In the genomic region with DNA sequence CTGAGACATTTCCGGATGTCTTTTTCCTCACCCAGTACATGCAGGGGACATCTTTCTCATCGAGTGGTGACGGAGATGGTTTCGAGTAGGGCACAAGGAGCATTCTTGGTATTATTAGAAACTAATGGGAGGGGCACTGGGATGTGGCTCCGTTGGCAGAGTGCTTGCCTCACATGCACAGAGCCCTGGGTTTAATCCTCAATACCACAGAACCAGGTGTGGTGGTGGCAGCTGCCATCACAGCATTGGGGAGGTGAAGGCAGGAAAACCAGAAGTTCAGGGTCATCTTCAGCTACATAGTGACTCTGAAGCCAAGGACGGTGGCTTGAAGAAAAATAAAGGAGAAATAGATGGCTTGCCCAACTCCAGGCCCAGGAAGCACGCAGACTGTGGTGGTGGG, we compare ENCODE assay signal across 23 mouse cellular contexts. TPM values are rescaled to one million over a fixed set of nuclear protein-coding genes. Genes with fewer than 3 reads are reported as not detected.
DNase-seq lines count a peak whose midpoint lies in the region; ATAC-seq and TF ChIP-seq lines count a peak whose summit lies in the region.
"Had no signal": no experiment of that assay in that cellular context is flagged by ENCODE, and none has a peak within 500 bp of the region (broad histone marks: within the 10 kb centered on the region; RNA-seq: fewer than 3 reads in every experiment).

No protein-coding gene starts in this region.

- no peaks in the 10 kb centered on the region for H3K79me2 ChIP-seq in heart, adult 2 months (replicated peaks; ENCODE audit: control insufficient read depth, insufficient read depth, low read length)

- 47% methylated on average over 7 of the region's 7 CpGs for WGBS in heart, postnatal 0 days
- WGBS in heart, adult 2 months = 57% methylated on average over 7 of the region's 7 CpGs
- 53% methylated on average over 7 of the region's 7 CpGs for WGBS in lung, embryonic 16.5 days
- WGBS in lung, postnatal 0 days = 55% methylated on average over 7 of the region's 7 CpGs
- 49% methylated on average over 7 of the region's 7 CpGs for WGBS in stomach, postnatal 0 days

- no peak for TF ChIP-seq POLR2A in heart, adult 2 months (IDR thresholded peaks at IDR 0.05; ENCODE audit: insufficient read depth, low read depth, low read length)

- no peaks in the 10 kb centered on the region; the same call in 1 of the 2 replicates for H3K36me3 ChIP-seq in heart, postnatal 0 days (replicated peaks; ENCODE audit: control insufficient read depth, insufficient read depth, low read length)
- no peaks in the 10 kb centered on the region for H3K36me3 ChIP-seq in heart, adult 2 months (ENCODE audit: control insufficient read depth, insufficient read depth, low read length)
- H3K36me3 ChIP-seq in lung, embryonic 16.5 days (ENCODE audit: control insufficient read depth, insufficient read depth, low read length) = no peaks in the 10 kb centered on the region
- no peaks in the 10 kb centered on the region for H3K36me3 ChIP-seq in lung, postnatal 0 days (ENCODE audit: insufficient read depth, low read length)
- no peaks in the 10 kb centered on the region for H3K36me3 ChIP-seq in stomach, postnatal 0 days (ENCODE audit: control insufficient read depth, insufficient read depth, low read length)
- H3K36me3 ChIP-seq: embryonic facial prominence, embryonic 13.5 days; forebrain, embryonic 15.5 days; hindbrain, embryonic 10.5 days; limb, embryonic 10.5 days; midbrain, embryonic 12.5 days; neural tube, embryonic 13.5 days had no signal

- TF ChIP-seq CTCF in heart, postnatal 0 days (IDR thresholded peaks at IDR 0.05; ENCODE audit: low read depth) = no peak
- no peak for TF ChIP-seq CTCF in heart, adult 2 months (IDR thresholded peaks at IDR 0.05)
- TF ChIP-seq CTCF in lung, postnatal 0 days (IDR thresholded peaks at IDR 0.05) = no peak
- no peak for TF ChIP-seq CTCF in stomach, postnatal 0 days (IDR thresholded peaks at IDR 0.05; ENCODE audit: low read depth)

- no peaks in the 10 kb centered on the region for H3K9me3 ChIP-seq in heart, postnatal 0 days (replicated peaks; ENCODE audit: control insufficient read depth, low read length)
- H3K9me3 ChIP-seq in lung, embryonic 16.5 days (ENCODE audit: control insufficient read depth, low read length) = no peaks in the 10 kb centered on the region
- no peaks in the 10 kb centered on the region for H3K9me3 ChIP-seq in lung, postnatal 0 days (ENCODE audit: low read length)
- H3K9me3 ChIP-seq in stomach, postnatal 0 days (ENCODE audit: control insufficient read depth, low read length) = no peaks in the 10 kb centered on the region
- H3K9me3 ChIP-seq: embryonic facial prominence, embryonic 13.5 days; forebrain, embryonic 15.5 days; hindbrain, embryonic 10.5 days; limb, embryonic 10.5 days; midbrain, embryonic 12.5 days; neural tube, embryonic 13.5 days had no signal

- DNase-seq in heart, adult 11 months = peak; percentile 90
- no peak for DNase-seq in heart, postnatal 4 days
- DNase-seq in heart, postnatal 0 days (ENCODE audit: low spot score) = no peak
- DNase-seq in heart, adult 2 months = no peak
- DNase-seq in lung, postnatal 0 days (ENCODE audit: low spot score) = no peak
- peak; percentile 16 for DNase-seq in stomach, postnatal 0 days (ENCODE audit: low spot score)
- no peak for DNase-seq in embryo, embryonic 11 days
- DNase-seq: adrenal gland, adult 8-10 months; cerebellum, postnatal 10 days; gastrocnemius, postnatal 25 days; right cerebral cortex, adult 18-20 months; thymus, adult 18-20 months had no signal

- no peak overlapping the region for H3K4me3 ChIP-seq in heart, postnatal 0 days (ENCODE audit: low read depth, low read length)
- H3K4me3 ChIP-seq in heart, adult 2 months = no peak overlapping the region
- H3K4me3 ChIP-seq in lung, embryonic 16.5 days (ENCODE audit: low read length) = no peak overlapping the region
- H3K4me3 ChIP-seq in lung, postnatal 0 days (ENCODE audit: low read depth, low read length) = no peak overlapping the region
- H3K4me3 ChIP-seq in stomach, postnatal 0 days (ENCODE audit: low read depth, low read length) = no peak overlapping the region
- H3K4me3 ChIP-seq: embryonic facial prominence, embryonic 13.5 days; forebrain, embryonic 15.5 days; hindbrain, embryonic 10.5 days; limb, embryonic 10.5 days; midbrain, embryonic 12.5 days; neural tube, embryonic 13.5 days had no signal

- TF ChIP-seq EP300 in heart, postnatal 0 days (IDR thresholded peaks at IDR 0.05; ENCODE audit: low read depth) = no peak
- no peak for TF ChIP-seq EP300 in heart, adult 2 months (IDR thresholded peaks at IDR 0.05; ENCODE audit: insufficient read depth, low read depth, low read length)
- TF ChIP-seq EP300 in lung, postnatal 0 days (IDR thresholded peaks at IDR 0.05) = no peak
- no peak for TF ChIP-seq EP300 in stomach, postnatal 0 days (optimal IDR thresholded peaks at IDR 0.05)

- peak overlapping the region; percentile 40 for H3K27ac ChIP-seq in heart, postnatal 0 days (ENCODE audit: low read depth)
- no peak overlapping the region for H3K27ac ChIP-seq in heart, adult 2 months
- peak overlapping the region; percentile 40 for H3K27ac ChIP-seq in lung, embryonic 16.5 days (ENCODE audit: low read length)
- H3K27ac ChIP-seq in lung, postnatal 0 days (ENCODE audit: low read length) = no peak overlapping the region
- H3K27ac ChIP-seq in stomach, postnatal 0 days (replicated peaks) = peak overlapping the region; percentile 72
- H3K27ac ChIP-seq: embryonic facial prominence, embryonic 13.5 days; forebrain, embryonic 15.5 days; hindbrain, embryonic 10.5 days; limb, embryonic 10.5 days; liver, embryonic 14.5 days; midbrain, embryonic 12.5 days; neural tube, embryonic 13.5 days had no signal

- intact Hi-C loops in heart, adult 2 months (cut with DNase I) = no loop called here

- peaks cover 18% of the 10 kb centered on the region for H3K4me1 ChIP-seq in heart, postnatal 0 days (ENCODE audit: control insufficient read depth, insufficient read depth)
- peaks cover 2% of the 10 kb centered on the region for H3K4me1 ChIP-seq in heart, adult 2 months (ENCODE audit: control insufficient read depth, insufficient read depth, low read length)
- peaks cover 17% of the 10 kb centered on the region for H3K4me1 ChIP-seq in lung, embryonic 16.5 days (replicated peaks; ENCODE audit: control insufficient read depth, insufficient read depth, low read length)
- no peaks in the 10 kb centered on the region for H3K4me1 ChIP-seq in lung, postnatal 0 days (ENCODE audit: insufficient read depth, low read depth, low read length)
- H3K4me1 ChIP-seq in stomach, postnatal 0 days (replicated peaks; ENCODE audit: control insufficient read depth, insufficient read depth) = 0 out of 2 replicates have a peak, but pooled peaks cover 3% of the 10 kb centered on the region
- H3K4me1 ChIP-seq: forebrain, embryonic 15.5 days; neural tube, embryonic 13.5 days had no signal

- peaks cover 3% of the 10 kb centered on the region; the same call in 1 of the 2 replicates for H3K27me3 ChIP-seq in heart, postnatal 0 days (ENCODE audit: control insufficient read depth, insufficient read depth, low read length)
- H3K27me3 ChIP-seq in heart, adult 2 months (ENCODE audit: control insufficient read depth, insufficient read depth, low read length) = no peaks in the 10 kb centered on the region
- H3K27me3 ChIP-seq in lung, embryonic 16.5 days (ENCODE audit: control insufficient read depth, insufficient read depth, low read depth, low read length) = peaks cover 2% of the 10 kb centered on the region; the same call in 1 of the 2 replicates
- no peaks in the 10 kb centered on the region for H3K27me3 ChIP-seq in lung, postnatal 0 days (replicated peaks; ENCODE audit: insufficient read depth, low read length)
- no peaks in the 10 kb centered on the region for H3K27me3 ChIP-seq in stomach, postnatal 0 days (ENCODE audit: control insufficient read depth, insufficient read depth, low read length)
- H3K27me3 ChIP-seq: Patski had no signal

- H3K9ac ChIP-seq in heart, postnatal 0 days (replicated peaks; ENCODE audit: low read depth, low read length) = no peak overlapping the region
- H3K9ac ChIP-seq in heart, adult 2 months (ENCODE audit: low read depth, low read length) = no peak overlapping the region
- no peak overlapping the region for H3K9ac ChIP-seq in lung, embryonic 16.5 days (ENCODE audit: low read length)
- no peak overlapping the region for H3K9ac ChIP-seq in lung, postnatal 0 days (replicated peaks; ENCODE audit: low read depth)
- no peak overlapping the region for H3K9ac ChIP-seq in stomach, postnatal 0 days (ENCODE audit: low read length)
- H3K9ac ChIP-seq: embryonic facial prominence, embryonic 13.5 days; forebrain, embryonic 15.5 days; liver, embryonic 14.5 days; midbrain, embryonic 12.5 days; neural tube, embryonic 13.5 days had no signal

- ATAC-seq in heart, postnatal 0 days (ENCODE audit: insufficient read depth, low read depth) = peak; percentile 45; the same call in 1 of the 2 replicates
- no peak for ATAC-seq in lung, embryonic 16.5 days (ENCODE audit: low read depth)
- no peak for ATAC-seq in lung, postnatal 0 days
- ATAC-seq in stomach, postnatal 0 days (ENCODE audit: low FRiP score, low TSS enrichment) = 0 out of 2 replicates have a peak, but pooled peaks have one; percentile 3
- ATAC-seq: CD4-positive, CD25-positive, alpha-beta regulatory T cell, adult 4 months; forebrain, embryonic 15.5 days; Patski had no signal

- no peak overlapping the region for H3K4me2 ChIP-seq in heart, postnatal 0 days (ENCODE audit: low read depth, low read length)
- no peak overlapping the region for H3K4me2 ChIP-seq in lung, embryonic 16.5 days (ENCODE audit: low read depth, low read length)
- H3K4me2 ChIP-seq in lung, postnatal 0 days (replicated peaks; ENCODE audit: low read depth, low read length) = no peak overlapping the region
- no peak overlapping the region for H3K4me2 ChIP-seq in stomach, postnatal 0 days (replicated peaks; ENCODE audit: low read depth)
- H3K4me2 ChIP-seq: embryonic facial prominence, embryonic 13.5 days; forebrain, embryonic 15.5 days; midbrain, embryonic 12.5 days; neural tube, embryonic 13.5 days had no signal

RNA-seq across cellular contexts. Expression of gene 1700001C19Rik, which starts 25.0 kb away (rescaled TPM):
- under 1 TPM; 0.32 to 0.45 TPM for total RNA-seq in heart, postnatal 4 days (2021)
- total RNA-seq in heart, postnatal 0 days (2014; rRNA removed; ENCODE audit: low replicate concordance) = 3.4 TPM in 1 of 2 replicates, not detected in the other
- polyA plus RNA-seq in heart, postnatal 0 days (2015; fragmentation: Nextera tagmentation; extraction: Ambion mirVana) = 1.1 and 1.4 TPM in 2 replicates
- total RNA-seq in heart, adult 2 months (2021) = not detected
- polyA plus RNA-seq in heart, adult 2 months (2012; rRNA removed) = 0.44 and 0.76 TPM in 2 replicates
- polyA plus RNA-seq in lung, embryonic 16.5 days (2015; fragmentation: Nextera tagmentation; extraction: Ambion mirVana) = not detected in 2 replicates
- polyA plus RNA-seq in lung, postnatal 0 days (2015; fragmentation: Nextera tagmentation; extraction: Ambion mirVana) = 0.15 and 0.44 TPM in 2 replicates
- 0.24 and 0.45 TPM in 2 replicates for polyA plus RNA-seq in stomach, postnatal 0 days (2015; fragmentation: Nextera tagmentation; extraction: Ambion mirVana)
- total RNA-seq: gastrocnemius, postnatal 25 days; left cerebral cortex, adult 8-10 months had no signal
- polyA plus RNA-seq: CD4-positive, CD25-positive, alpha-beta regulatory T cell, adult 4 months had no signal

RNA-seq across cellular contexts. Expression of gene AI661453, which starts 25.8 kb away (rescaled TPM):
- 1 to 10 TPM; 2.2 to 3.5 TPM for total RNA-seq in heart, postnatal 4 days (2021)
- total RNA-seq in heart, postnatal 0 days (2014; rRNA removed; ENCODE audit: low replicate concordance) = 1.3 and 1.8 TPM in 2 replicates
- polyA plus RNA-seq in heart, postnatal 0 days (2015; fragmentation: Nextera tagmentation; extraction: Ambion mirVana) = 0.92 and 1.0 TPM in 2 replicates
- total RNA-seq in heart, adult 2 months (2021) = 1 to 10 TPM; 1.2 to 1.4 TPM
- polyA plus RNA-seq in heart, adult 2 months (2012; rRNA removed) = 0.64 and 1.00 TPM in 2 replicates
- 1.8 and 2.3 TPM in 2 replicates for polyA plus RNA-seq in lung, embryonic 16.5 days (2015; fragmentation: Nextera tagmentation; extraction: Ambion mirVana)
- polyA plus RNA-seq in lung, postnatal 0 days (2015; fragmentation: Nextera tagmentation; extraction: Ambion mirVana) = 2.8 and 3.3 TPM in 2 replicates
- 8.9 and 10.9 TPM in 2 replicates for polyA plus RNA-seq in stomach, postnatal 0 days (2015; fragmentation: Nextera tagmentation; extraction: Ambion mirVana)
- polyA plus RNA-seq: CD4-positive, CD25-positive, alpha-beta regulatory T cell, adult 4 months had no signal

RNA-seq across cellular contexts. Expression of gene Taf8, which starts 39.9 kb away (rescaled TPM):
- total RNA-seq in heart, postnatal 4 days (2021) = 10 to 100 TPM; 13.7 to 14.6 TPM
- total RNA-seq in heart, postnatal 0 days (2014; rRNA removed; ENCODE audit: low replicate concordance) = 14.7 and 26.4 TPM in 2 replicates
- 11.5 and 11.9 TPM in 2 replicates for polyA plus RNA-seq in heart, postnatal 0 days (2015; fragmentation: Nextera tagmentation; extraction: Ambion mirVana)
- 10 to 100 TPM; 10.8 to 12.5 TPM for total RNA-seq in heart, adult 2 months (2021)
- 14.2 and 21.0 TPM in 2 replicates for polyA plus RNA-seq in heart, adult 2 months (2012; rRNA removed)
- 30.5 and 30.9 TPM in 2 replicates for polyA plus RNA-seq in lung, embryonic 16.5 days (2015; fragmentation: Nextera tagmentation; extraction: Ambion mirVana)
- polyA plus RNA-seq in lung, postnatal 0 days (2015; fragmentation: Nextera tagmentation; extraction: Ambion mirVana) = 16.0 and 22.4 TPM in 2 replicates
- 11.0 and 11.1 TPM in 2 replicates for polyA plus RNA-seq in stomach, postnatal 0 days (2015; fragmentation: Nextera tagmentation; extraction: Ambion mirVana)

RNA-seq across cellular contexts. Expression of gene Ccnd3, which starts 42.6 kb away (rescaled TPM):
- total RNA-seq in heart, postnatal 4 days (2021) = 100 to 1,000 TPM; 170 to 175 TPM
- 231 and 248 TPM in 2 replicates for total RNA-seq in heart, postnatal 0 days (2014; rRNA removed; ENCODE audit: low replicate concordance)
- 180 and 187 TPM in 2 replicates for polyA plus RNA-seq in heart, postnatal 0 days (2015; fragmentation: Nextera tagmentation; extraction: Ambion mirVana)
- 10 to 100 TPM; 75.9 to 83.7 TPM for total RNA-seq in heart, adult 2 months (2021)
- 75.1 and 77.5 TPM in 2 replicates for polyA plus RNA-seq in heart, adult 2 months (2012; rRNA removed)
- 258 and 277 TPM in 2 replicates for polyA plus RNA-seq in lung, embryonic 16.5 days (2015; fragmentation: Nextera tagmentation; extraction: Ambion mirVana)
- polyA plus RNA-seq in lung, postnatal 0 days (2015; fragmentation: Nextera tagmentation; extraction: Ambion mirVana) = 195 and 214 TPM in 2 replicates
- polyA plus RNA-seq in stomach, postnatal 0 days (2015; fragmentation: Nextera tagmentation; extraction: Ambion mirVana) = 219 and 242 TPM in 2 replicates

Comparison
In these comparisons a context has a peak if more than half of its experiments do, and no peak if none do; other contexts are left out.
1. DNase-seq: peak in heart, adult 11 months (single experiment) and stomach, postnatal 0 days (single experiment); none in heart, postnatal 4 days (single experiment), heart, postnatal 0 days (single experiment), heart, adult 2 months (0 of 2), lung, postnatal 0 days (single experiment) and embryo, embryonic 11 days (single experiment).
2. H3K27ac ChIP-seq: peak in heart, postnatal 0 days (single experiment), lung, embryonic 16.5 days (single experiment) and stomach, postnatal 0 days (single experiment); none in heart, adult 2 months (single experiment) and lung, postnatal 0 days (single experiment).
3. ATAC-seq: peak in heart, postnatal 0 days (single experiment) and stomach, postnatal 0 days (single experiment); none in lung, embryonic 16.5 days (single experiment) and lung, postnatal 0 days (single experiment).